Comparison of ENCODE assay signal across 16 mouse cellular contexts in genomic region chr2:178555692-178556340, GRCm38 (mm10).
DNase-seq lines count a peak whose midpoint lies in the region; TF ChIP-seq lines count a peak whose summit lies in the region.
"Had no signal": no experiment of that assay in that cellular context is flagged by ENCODE, and none has a peak within 500 bp of the region (broad histone marks: within the 10 kb centered on the region; RNA-seq: fewer than 3 reads in every experiment).

No protein-coding gene starts in this region.

- no peak for TF ChIP-seq CTCF in cerebellum, adult 2 months (IDR thresholded peaks at IDR 0.05; ENCODE audit: borderline replicate concordance, insufficient read depth, low read depth, low read length)

- intact Hi-C loops in left cerebral cortex, postnatal 4 days (cut with DNase I) = no loop called here

- no peaks in the 10 kb centered on the region for H3K27me3 ChIP-seq in cerebellum, adult 2 months (ENCODE audit: control insufficient read depth, insufficient read depth, low read length)
- H3K27me3 ChIP-seq: forebrain, embryonic 12.5 days; hindbrain, embryonic 12.5 days had no signal

- H3K4me1 ChIP-seq in cerebellum, adult 2 months (ENCODE audit: control insufficient read depth, insufficient read depth, low read length) = peaks cover 12% of the 10 kb centered on the region

- H3K4me3 ChIP-seq in cerebellum, adult 2 months (replicated peaks; ENCODE audit: insufficient read depth, low read depth, low read length) = no peak overlapping the region
- H3K4me3 ChIP-seq: forebrain, embryonic 12.5 days; hindbrain, embryonic 12.5 days had no signal

- TF ChIP-seq POLR2A in cerebellum, adult 2 months (IDR thresholded peaks at IDR 0.05; ENCODE audit: borderline replicate concordance, insufficient read depth, low read length) = no peak

- DNase-seq in left cerebral cortex, postnatal 4 days = peak; percentile 27
- DNase-seq in left cerebral cortex, adult 11 months (ENCODE audit: low spot score) = no peak
- peak; percentile 49 to 54 for DNase-seq in B cell, adult 2 months
- DNase-seq in adrenal gland, postnatal 10 days = peak; percentile 26
- DNase-seq in cerebellum, adult 2 months = peak; percentile 60 to 72
- no peak for DNase-seq in layer of hippocampus, postnatal 25 days (ENCODE audit: extremely low spot score in 1 of 2, low spot score in 1 of 2)
- no peak for DNase-seq in left cerebral cortex, adult 8-10 months (ENCODE audit: low spot score in 2 of 2)
- DNase-seq in lung, postnatal 14 days = no peak
- DNase-seq: heart, adult 11 months; kidney, postnatal 10 days; layer of hippocampus, adult 9-11 months; midbrain, embryonic 14.5 days; thymus, postnatal 25 days had no signal

- WGBS in cerebellum, adult 2 months = 62% methylated on average over 3 of the region's 3 CpGs

- no peak overlapping the region for H3K27ac ChIP-seq in cerebellum, adult 2 months (ENCODE audit: insufficient read depth, low read length)
- H3K27ac ChIP-seq: forebrain, embryonic 12.5 days; hindbrain, embryonic 12.5 days; macrophage had no signal

Comparison
In these comparisons a context has a peak if more than half of its experiments do, and no peak if none do; other contexts are left out.
1. DNase-seq: peak in left cerebral cortex, postnatal 4 days (single experiment), B cell, adult 2 months (2 of 2), adrenal gland, postnatal 10 days (single experiment) and cerebellum, adult 2 months (2 of 2); none in left cerebral cortex, adult 11 months (single experiment), layer of hippocampus, postnatal 25 days (0 of 2), left cerebral cortex, adult 8-10 months (0 of 2) and lung, postnatal 14 days (single experiment).